Mouse (Mus musculus): ENCODE results near the gene Park7.
"Not testable (repeated sequence)": the region's sequence is repeated elsewhere in the genome, so short reads cannot be mapped to it uniquely, and the experiment has no call there.

Park7 gene

DNA sequence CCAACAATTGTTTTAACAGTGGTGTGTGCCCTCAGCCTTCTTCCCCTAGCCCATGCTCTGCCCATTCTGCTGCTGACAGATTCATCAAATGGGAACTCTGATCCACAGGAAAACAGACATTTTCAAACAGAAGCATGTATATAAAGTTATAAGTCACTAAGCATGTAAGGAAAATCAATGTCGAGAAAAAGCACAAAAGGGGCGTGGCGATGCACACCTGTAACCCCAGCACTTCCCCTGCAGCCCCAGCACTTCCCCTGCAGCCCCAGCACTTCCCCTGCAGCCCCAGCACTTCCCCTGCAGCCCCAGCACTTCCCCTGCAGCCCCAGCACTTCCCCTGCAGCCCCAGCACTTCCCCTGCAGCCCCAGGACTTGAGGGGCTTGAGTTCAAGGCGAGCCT is 39.8 kb downstream of the Park7 start:
- DNase-seq (ENCODE audit: low spot score): not testable (repeated sequence)

DNA sequence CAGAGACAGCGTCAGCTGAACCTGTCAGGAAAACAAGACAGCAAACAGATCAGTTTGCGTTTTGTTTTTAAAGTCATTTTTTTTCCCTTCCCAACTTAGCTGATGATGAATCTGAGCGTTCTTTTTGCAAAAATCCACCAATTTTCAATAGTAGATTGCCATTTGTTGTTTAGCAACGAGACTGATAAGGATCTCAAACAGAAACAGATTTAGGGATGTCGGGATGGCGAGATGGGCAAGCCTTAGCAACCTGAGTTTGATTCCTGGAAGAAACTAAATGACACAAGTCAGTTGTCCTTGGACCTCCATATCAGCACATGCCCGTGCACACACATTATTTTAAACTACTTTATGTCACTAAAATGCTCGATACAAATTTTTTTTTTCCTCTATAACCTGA is 41.6 kb downstream of the Park7 start:
- DNase-seq (ENCODE audit: low spot score): no peak

DNA sequence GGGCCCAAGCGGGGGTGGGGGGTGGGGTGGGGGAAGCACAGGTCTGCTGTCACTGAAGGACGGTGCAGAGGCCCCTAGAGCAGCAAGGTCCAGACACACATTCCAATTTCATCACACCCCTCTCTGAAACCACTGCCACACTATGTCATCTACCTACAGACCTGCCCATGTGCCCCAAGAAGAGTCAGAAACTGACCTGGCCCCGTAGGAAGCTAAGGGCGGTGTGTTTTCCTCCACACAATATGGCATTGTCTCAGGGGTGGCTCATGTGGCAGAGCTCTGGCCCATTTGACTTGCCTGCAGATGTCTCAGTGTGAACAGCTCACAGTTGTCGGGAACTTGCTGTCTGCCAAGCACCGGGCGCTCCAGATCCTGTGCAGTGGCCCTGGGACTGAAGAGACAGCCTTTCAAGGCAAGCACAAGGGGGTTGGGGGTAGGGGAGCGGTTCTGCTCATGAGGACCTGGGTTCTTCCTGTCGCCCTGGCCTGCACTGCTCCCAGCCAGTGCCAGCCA is 42.0 kb downstream of the Park7 start:
- DNase-seq (ENCODE audit: low spot score): no peak

DNA sequence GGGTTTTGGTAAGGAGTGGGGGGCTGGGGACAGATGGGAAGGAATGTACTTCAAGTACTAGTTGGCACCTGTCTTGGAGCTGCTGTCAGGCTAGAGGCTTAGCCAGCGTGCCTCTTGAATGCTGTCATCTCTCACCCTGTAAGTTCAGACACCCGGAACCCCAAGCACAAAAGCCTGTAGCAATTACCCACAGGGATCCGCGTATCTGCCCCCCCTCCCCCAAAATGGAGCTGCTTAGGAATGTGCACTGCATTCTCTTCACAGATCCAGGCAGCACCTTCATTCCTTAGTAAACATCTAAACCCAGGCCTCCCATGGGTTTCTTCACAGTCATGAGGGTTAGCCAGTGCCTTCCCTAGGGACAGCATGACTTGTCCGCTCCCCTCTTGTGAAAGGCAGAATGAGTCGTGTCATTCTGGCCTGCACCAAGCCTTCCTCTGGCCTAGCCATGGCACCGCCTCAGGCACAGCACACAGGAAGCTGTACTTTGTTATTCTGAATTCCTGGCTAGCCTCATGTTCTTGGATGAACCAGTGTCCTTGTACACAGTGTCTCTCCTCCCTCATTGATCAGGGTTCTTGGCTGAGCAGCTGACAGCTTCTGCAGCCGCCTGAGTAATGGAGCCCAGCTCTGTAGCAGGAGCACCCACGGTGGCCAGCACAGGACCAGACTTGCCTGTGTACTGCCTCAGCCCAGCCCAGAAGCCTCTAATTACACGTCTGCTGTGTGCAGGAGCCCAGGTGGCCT is 42.7 kb downstream of the Park7 start:
- no peak for DNase-seq (ENCODE audit: low spot score)

DNA sequence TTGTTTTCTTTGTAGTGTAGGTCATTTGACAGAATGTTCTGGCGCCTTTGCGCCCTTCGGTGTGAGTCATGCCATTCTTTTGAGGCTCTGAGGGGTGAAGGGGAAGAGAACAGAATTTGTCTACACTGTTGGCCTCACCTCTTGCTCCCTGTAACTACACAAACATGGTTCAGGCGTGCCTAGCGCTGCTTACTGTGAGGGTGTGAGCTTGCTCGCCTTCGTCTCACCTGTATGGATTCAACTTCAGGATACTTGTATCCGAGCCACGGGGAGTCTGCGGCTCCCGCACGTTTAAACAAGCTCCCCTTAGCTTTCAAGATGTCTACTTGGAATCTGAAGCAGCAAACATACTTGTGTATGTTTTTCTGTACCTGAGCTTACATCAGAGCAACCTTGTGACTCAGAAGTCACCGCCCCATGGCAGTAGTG is 43.3 kb downstream of the Park7 start:
- DNase-seq (ENCODE audit: low spot score): no peak

DNA sequence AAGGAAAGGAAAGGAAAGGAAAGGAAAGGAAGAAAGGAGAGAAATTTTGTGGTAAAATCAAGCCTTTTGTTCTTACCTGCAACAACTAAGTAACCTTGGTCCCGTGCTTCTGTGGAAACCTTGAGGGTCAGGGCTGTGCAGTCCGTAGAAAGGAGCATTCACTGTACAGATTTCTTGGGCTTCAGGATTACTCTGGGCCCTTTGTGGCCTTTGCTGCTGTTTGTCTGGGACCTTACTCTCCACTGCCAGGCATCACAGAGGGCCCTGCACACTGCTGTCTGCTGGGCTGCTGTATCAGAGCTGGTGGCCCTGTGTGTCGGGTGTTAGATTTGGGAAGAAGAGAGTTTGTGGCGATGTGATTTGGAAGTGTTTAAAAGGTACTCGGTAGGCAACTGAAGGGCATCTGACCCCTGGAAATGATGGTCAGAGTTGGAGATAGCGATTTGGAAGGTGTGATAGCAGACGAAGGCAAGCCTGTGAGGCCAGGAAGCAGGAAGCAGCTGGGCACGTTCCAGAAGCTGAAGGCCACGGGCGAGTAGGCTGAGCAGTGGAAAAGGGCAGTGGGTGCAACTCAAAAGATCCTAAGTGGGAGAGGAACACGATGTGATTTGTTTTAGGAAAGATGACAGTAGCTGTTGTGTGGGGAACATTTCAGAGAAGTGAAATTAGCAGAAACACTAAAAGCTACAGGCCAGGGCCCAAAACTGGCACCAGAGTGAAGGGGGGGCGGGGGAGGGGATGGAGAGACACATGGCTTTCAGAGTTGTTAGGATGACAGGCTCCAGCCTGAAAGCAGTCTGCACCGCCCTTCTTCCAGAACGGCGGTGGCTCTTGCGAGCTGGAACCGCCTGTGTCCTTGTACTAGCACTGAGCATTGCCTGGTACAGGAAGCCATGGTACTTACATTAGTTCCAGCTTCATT is 44.7 kb downstream of the Park7 start:
- no peak for DNase-seq (ENCODE audit: low spot score)

DNA sequence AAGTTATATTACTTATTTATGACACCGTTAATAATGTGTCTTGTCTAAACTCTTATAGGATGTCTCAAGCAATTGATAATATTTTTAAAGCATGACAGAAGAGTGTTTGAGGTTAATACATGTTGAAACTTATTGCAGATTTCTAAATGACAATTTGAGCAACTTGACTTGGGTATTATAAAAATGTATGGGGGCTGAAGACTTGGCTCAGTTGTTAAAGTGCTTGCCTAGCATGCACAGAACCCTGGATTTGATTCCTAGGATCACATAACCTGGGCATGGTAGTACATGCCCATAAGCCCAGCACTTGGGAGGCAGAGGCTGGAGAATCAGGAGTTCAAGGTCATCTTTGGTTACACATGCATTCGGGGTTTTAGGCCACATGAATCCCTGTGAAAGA is 45.4 kb downstream of the Park7 start:
- no peak for DNase-seq (ENCODE audit: low spot score)

DNA sequence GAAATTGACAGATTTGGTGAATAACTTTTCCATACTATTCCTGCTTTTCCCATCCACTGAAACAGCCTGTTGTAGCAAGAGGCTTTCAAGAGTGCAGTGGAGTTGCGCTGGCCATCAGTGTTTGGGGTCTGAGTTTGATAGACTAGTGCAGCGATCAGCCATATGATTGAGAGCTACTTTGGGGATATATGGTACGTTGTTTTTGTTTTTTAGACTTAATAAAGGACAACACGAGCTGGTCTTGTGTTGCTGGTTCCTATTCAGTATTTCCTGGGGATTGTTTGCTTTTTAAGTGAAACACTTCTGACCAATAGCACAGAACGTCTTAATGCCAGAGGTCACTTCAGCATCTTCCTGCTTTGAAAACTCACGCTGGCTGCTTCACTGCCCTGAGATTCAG is 46.1 kb downstream of the Park7 start:
- DNase-seq (ENCODE audit: low spot score): no peak

DNA sequence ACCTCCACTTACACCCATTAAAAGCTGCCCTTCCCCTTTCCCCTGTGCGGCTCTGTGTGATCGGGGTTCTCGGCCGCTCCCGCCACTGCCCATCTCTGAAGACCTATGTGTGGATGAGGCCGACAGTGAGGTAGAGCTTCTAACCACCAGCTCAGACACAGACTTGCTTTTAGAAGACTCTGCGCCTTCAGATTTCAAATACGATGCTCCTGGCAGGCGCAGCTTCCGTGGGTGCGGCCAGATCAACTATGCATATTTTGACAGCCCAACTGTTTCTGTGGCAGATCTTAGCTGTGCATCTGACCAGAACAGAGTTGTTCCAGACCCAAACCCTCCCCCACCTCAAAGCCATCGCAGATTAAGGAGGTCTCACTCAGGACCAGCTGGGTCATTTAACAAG is 47.7 kb downstream of the Park7 start:
- no peak for DNase-seq (ENCODE audit: low spot score)

DNA sequence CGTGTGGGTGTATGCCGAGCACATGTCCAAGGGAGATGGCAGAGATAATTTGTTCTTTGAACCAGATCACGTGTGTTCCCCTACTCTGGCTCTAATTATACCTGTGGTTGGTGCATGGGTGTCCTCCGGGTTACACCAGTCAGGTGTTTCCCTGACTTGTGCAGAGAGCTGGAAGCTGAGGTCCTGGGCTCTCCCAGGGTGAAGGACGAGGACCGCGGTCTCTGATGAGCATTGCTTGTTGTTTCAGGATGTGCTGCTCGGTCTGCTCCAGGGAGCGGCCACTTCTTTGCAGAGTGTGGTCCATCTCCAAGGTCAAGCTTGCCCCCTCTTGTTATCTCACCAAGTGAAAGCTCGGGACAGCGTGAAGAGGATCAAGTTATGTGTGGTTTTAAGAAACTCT is 48.2 kb downstream of the Park7 start:
- DNase-seq (ENCODE audit: low spot score): no peak

DNA sequence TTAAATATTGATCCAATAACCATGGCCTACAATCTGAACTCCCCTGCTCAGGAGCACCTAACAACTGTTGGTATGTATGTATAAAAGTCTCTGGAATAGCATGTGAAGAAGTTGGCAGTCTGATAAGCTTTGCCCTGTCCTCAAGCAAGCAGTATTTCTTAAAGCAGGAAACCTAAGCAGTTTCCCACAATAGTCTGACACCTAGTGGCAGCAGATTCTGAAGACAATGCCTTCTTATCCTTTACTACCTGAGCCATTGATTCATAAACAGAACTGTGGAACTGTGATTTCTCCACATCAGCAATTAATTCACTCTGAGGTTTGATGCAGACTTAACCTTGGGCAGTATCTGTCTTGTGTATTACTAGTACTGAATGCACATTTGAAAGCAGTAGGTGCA is 48.9 kb downstream of the Park7 start:
- DNase-seq (ENCODE audit: low spot score): peak; percentile 61

DNA sequence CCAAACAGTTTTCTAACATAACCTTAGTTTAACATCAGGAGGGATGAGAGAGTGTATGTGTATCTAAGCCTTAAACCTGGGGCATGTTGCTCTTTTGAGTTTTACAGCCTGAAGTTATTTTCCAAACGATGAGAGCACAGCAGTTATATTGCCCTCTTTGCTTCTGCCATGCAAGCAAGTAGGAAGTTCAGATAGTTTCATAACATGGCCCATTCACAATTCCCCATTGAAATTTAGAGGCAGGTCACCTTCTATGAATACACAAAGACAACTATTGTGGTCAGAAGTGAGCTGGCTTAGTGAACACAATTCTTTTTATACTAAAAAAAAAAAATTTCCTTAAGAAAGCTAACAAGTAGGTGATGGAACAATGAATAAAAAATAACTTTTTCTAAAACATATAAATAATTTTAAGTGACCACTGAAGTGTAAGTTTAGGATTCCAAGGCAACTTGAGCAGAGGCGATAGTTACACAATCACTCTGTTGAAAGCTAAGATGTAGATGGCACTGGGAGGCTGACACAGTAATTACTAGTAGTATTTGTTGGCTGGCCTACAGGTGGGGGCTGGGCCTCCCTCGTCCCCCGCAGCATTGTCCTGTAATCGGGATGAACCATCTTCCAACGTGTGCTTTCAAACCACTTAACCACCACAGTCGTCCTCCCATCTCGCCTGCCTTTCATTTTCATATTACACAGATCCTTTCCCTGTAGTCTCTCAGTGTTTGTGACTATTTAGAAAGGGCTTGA is 51.4 kb downstream of the Park7 start:
- DNase-seq (ENCODE audit: low spot score): no peak

DNA sequence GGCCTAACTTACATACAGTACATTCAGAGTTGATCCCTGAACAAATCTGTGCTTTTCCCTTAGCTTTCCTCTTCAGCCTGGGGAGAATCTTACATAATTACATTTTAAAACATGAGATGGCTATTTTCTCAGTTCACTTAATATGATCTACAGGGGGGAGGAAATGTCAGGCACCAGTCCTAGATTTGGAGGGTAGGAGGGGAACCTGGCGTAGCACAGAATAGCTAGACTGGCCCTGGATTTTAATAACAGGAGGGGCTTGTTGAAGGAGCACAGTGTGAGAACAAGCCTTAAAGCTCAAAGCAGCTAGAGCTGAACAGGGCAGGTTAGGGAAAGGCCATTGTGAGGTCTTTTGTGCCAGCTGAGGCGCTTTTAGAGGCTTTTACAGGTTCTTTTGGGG is 53.1 kb downstream of the Park7 start:
- DNase-seq (ENCODE audit: low spot score): no peak

DNA sequence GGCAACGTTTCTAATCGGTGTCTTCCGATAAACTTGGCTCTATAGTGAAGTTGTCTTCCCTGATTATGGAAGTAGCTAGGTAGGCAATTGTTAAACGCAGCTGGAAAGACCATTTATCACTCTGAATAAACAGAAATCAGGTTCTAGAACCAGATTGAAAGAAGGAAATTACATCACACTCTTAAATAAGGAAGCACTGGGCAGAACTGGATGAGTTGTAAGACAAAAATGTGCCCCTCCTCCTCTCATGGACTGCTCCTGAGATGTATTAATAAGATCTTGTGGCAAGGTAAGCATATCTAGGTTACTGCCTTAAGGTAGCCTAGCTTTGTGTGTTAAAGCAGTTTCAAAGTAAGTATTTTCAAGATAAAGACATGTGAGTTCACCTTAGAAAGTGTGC is 53.7 kb downstream of the Park7 start:
- no peak for DNase-seq (ENCODE audit: low spot score)

DNA sequence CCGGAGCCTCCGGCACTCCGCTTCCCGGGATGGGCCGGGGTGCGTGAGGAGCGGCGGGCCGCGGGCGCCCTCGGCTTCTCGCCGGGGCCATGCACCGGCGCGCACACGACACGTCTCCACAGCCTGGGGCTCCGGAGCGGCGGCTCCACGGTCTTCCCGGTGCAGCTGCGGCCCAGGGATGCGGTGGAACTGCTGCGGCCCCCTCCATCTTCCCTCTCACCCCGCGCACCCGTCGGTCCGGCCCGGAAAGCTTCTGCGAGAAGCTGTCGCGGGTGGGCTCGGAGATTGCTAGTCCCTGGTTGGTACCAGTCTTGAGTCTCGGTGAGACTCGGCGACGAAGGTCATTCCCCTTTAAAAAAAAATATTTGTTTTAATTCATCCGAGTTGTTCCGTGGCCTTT is 58.9 kb downstream of the Park7 start:
- DNase-seq (ENCODE audit: low spot score): no peak

DNA sequence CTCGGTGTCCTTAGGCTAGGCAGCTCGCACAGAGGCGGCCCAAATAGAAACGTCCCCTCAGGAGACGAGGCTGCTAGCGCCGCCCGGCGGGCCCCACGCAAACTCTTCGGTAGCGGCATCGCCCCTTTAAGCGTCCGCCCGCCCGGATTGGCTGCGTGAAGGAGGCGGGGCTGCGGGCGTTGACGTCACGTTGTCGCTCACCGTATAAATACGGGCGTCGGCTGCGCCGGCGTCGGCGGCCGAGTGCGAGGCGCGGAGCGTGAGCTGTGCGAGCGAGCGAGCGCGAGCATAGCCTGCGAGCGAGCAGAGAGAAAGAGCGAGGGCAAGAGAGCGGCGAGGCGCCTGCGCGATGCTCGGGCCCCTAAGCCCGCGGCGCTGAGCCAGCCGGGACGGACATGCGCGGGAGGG is 59.4 kb downstream of the Park7 start:
- DNase-seq (ENCODE audit: low spot score): peak; percentile 98

DNA sequence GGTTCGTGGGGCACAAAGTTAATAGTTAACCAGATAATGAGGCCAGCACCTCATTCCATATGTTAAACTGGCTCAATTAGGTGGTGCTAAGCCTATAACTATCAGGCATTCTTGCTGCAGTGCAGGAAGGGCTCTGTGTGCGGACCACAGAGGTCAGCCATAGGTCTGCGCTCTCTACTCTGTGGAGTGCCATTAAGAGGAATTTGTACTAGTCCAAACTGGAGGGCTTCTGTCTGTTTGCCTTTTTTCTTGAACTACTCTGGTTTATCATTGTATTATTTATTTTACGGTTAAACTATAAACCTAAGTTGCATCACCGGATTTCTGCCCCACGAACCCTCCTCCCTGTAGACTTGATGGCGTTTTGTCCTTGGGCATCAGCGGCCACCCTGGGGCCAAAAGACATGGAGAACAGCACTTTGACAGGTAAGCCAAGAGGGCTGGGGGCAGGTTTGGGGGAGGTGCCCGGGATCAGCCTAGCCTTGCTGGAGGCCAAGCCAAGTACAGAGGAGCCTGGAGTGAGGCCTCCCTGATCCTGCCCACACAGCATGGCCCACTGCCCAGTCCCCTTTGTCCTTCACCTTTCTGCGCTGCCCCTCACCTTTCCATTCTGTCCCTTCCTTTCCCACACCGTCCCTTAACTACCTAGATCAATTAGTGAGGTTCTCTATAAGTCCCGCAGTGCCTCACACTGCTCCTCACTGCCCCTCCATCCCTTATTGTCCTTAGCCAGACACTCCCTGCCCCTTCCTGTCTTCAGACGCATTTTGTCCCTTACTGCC is 60.4 kb downstream of the Park7 start, which contains the start of gene Errfi1:
Errfi1 (plus strand) TSS at position 240 of the 782 bp plus-strand sequence.
- no peak for DNase-seq (ENCODE audit: low spot score)

DNA sequence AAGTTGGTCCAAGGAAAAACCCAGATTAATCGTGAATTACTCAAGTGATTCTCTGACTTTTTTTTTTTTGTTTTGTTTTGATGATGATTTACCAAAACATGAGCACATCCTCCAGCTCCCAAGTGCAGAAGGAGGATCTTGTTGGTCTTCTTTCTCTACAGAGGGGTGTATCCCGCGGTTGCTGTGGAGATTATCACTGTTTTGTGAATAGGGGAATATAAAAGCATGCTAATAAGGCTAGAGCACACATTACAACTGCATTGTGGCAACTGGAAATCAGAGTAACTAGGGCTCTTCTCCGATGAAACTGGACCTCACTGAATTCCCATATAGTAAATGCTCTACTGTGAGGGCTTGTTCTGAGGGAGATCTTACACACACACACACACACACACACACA is 61.8 kb downstream of the Park7 start:
- no peak for DNase-seq (ENCODE audit: low spot score)

DNA sequence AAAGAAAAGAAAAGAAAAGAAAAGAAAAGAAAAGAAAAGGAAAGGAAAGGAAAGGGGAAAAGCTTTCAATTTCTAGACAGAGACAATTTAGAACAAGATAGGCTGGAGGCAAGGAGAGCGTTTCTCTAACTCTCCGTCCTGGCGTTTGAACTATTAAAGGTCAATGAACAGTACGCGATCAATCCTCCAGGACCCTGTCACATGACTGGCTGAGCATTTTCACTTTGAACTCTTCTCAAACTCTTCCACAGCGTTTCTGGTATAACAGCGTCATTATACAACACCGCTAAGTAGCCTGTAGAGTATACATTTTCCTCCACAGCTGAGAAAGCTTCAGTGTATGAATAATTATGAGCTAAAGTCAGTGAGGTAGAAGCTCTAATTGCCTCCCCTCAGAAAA is 62.2 kb downstream of the Park7 start:
- DNase-seq (ENCODE audit: low spot score): no peak

DNA sequence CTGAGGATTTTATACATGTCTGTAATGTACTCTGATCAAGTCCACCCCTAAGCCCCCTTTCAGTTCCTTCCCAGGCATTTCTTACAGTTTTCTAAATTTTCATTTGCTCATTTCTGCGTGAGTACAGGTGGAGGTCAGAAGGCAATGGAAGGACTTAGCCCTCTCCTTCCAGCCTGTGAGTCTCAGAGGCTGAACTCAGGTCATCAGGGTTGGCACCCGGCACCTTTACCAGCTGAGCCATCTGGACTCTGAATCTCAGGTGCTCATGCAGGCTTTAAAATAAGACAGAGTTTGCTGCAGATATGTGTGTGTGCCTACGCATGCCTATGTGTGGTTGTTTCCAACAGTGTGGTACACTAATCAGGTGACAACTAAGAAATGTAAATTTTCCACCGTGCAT is 63.3 kb downstream of the Park7 start:
- DNase-seq (ENCODE audit: low spot score): no peak

DNA sequence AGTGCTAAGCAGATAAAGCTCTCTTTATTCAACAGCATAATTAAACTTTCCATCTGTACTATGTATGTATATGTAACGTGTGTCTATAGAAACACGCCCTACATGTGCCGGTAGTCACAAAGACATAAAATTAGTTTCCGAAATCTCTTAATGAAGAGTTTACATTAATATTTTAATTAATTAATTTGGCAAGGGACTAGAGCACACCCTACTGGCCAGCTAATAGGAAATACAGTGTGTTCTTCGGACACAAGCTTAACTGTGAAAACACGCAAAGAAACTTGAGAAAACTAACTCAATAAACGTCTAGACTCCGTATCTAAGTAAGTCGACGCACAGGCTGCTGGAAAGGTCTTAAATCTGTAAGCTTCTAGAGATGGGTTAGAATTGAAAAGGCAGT is 64.3 kb downstream of the Park7 start:
- DNase-seq (ENCODE audit: low spot score): peak; percentile 41
